8 mouse cellular contexts compared by ENCODE assay signal in genomic region chr7:19295503-19296185, GRCm38 (mm10). TPM values are rescaled to one million over a fixed set of nuclear protein-coding genes. Genes with fewer than 3 reads are reported as not detected.
A peak's percentile ranks its signal among the peaks of the same experiment; 100 is the strongest.
DNase-seq lines count a peak whose midpoint lies in the region; ATAC-seq lines count a peak whose summit lies in the region.

No protein-coding gene starts in this region.

- peaks cover 11% of the 10 kb centered on the region for H3K36me3 ChIP-seq in hindbrain, embryonic 16.5 days (ENCODE audit: control insufficient read depth, insufficient read depth, low read length)

- peak overlapping the region; percentile 42 for H3K4me2 ChIP-seq in hindbrain, embryonic 16.5 days (ENCODE audit: low read length)

- peak overlapping the region; percentile 2; the same call in 1 of the 2 replicates for H3K4me3 ChIP-seq in hindbrain, embryonic 16.5 days (ENCODE audit: low read length)

- H3K4me1 ChIP-seq in hindbrain, embryonic 16.5 days (ENCODE audit: control insufficient read depth, insufficient read depth, low read depth, low read length), result peaks cover 5% of the 10 kb centered on the region

- no peaks in the 10 kb centered on the region for H3K27me3 ChIP-seq in hindbrain, embryonic 16.5 days (replicated peaks; ENCODE audit: control insufficient read depth, insufficient read depth, low read length)

- no peaks in the 10 kb centered on the region for H3K9me3 ChIP-seq in hindbrain, embryonic 16.5 days (ENCODE audit: control insufficient read depth, low read length)

- ATAC-seq in hindbrain, embryonic 16.5 days, result peak; percentile 72

- DNase-seq in T-cell, adult 2 months (ENCODE audit: low spot score), result peak; percentile 85
- peak; percentile 98 to 99 for DNase-seq in cerebellum, postnatal 4 days (ENCODE audit: low spot score in 2 of 2)
- DNase-seq in gastrocnemius, adult 18-20 months (ENCODE audit: low spot score), result peak; percentile 97
- peak; percentile 92 for DNase-seq in left cerebral cortex, adult 11 months (ENCODE audit: low spot score)
- peak; percentile 99 for DNase-seq in lung, postnatal 36 days
- peak; percentile 92 for DNase-seq in retina, postnatal 7 days (ENCODE audit: low read depth, low spot score)
- DNase-seq in urinary bladder, adult 18-20 months (ENCODE audit: low spot score in 2 of 2), result peak; percentile 88 to 98

- no peak overlapping the region for H3K27ac ChIP-seq in hindbrain, embryonic 16.5 days (ENCODE audit: low read depth, low read length)

- 13% methylated on average over 20 of the region's 22 CpGs for WGBS in hindbrain, embryonic 16.5 days

- H3K9ac ChIP-seq in hindbrain, embryonic 16.5 days (ENCODE audit: low read depth, low read length), result peak overlapping the region; percentile 35; the same call in 1 of the 2 replicates

RNA-seq across cellular contexts. Expression of gene Rtn2, which starts 13.2 kb away (rescaled TPM):
- 1,000 to 10,000 TPM; 1,025 to 1,102 TPM for total RNA-seq in gastrocnemius, adult 18-20 months (2021)
- polyA plus RNA-seq in hindbrain, embryonic 16.5 days (2015; fragmentation: Nextera tagmentation; extraction: Ambion mirVana), result 124 and 126 TPM in 2 replicates

RNA-seq across cellular contexts. Expression of gene Fosb, which starts 14.2 kb away (rescaled TPM):
- total RNA-seq in gastrocnemius, adult 18-20 months (2021), result 1 to 10 TPM in 1 of 2 experiments, under 1 TPM in 1; 0.57 to 2.5 TPM
- polyA plus RNA-seq in hindbrain, embryonic 16.5 days (2015; fragmentation: Nextera tagmentation; extraction: Ambion mirVana), result 0.06 and 0.10 TPM in 2 replicates

RNA-seq across cellular contexts. Expression of gene Ppm1n, which starts 15.8 kb away (rescaled TPM):
- under 1 TPM; 0.30 to 0.36 TPM for total RNA-seq in gastrocnemius, adult 18-20 months (2021)
- 0.79 and 1.5 TPM in 2 replicates for polyA plus RNA-seq in hindbrain, embryonic 16.5 days (2015; fragmentation: Nextera tagmentation; extraction: Ambion mirVana)

RNA-seq across cellular contexts. Expression of gene Vasp, which starts 24.0 kb away (rescaled TPM):
- 10 to 100 TPM; 11.6 to 22.2 TPM for total RNA-seq in gastrocnemius, adult 18-20 months (2021)
- 39.9 and 42.9 TPM in 2 replicates for polyA plus RNA-seq in hindbrain, embryonic 16.5 days (2015; fragmentation: Nextera tagmentation; extraction: Ambion mirVana)

RNA-seq across cellular contexts. Expression of gene Ercc1, which starts 48.9 kb away (rescaled TPM):
- total RNA-seq in gastrocnemius, adult 18-20 months (2021), result 10 to 100 TPM; 30.0 to 30.8 TPM
- 80.6 and 87.2 TPM in 2 replicates for polyA plus RNA-seq in hindbrain, embryonic 16.5 days (2015; fragmentation: Nextera tagmentation; extraction: Ambion mirVana)
